Mouse (Mus musculus): ENCODE results near the gene Agtpbp1.

Agtpbp1 gene

GRCm38 (mm10) chr13:59572549-59572948, 12.5 kb downstream of the Agtpbp1 start:
- in situ Hi-C loops (cut with MseI, MboI), result no loop called here

GRCm38 (mm10) chr13:59571107-59571506, 13.9 kb downstream of the Agtpbp1 start:
- in situ Hi-C loops (cut with MseI, MboI), result no loop called here

- in situ Hi-C loops (cut with MseI, MboI), result no loop called here
These were observed 19.0 kb downstream of the Agtpbp1 start for GRCm38 (mm10) chr13:59565945-59566520.

DNA sequence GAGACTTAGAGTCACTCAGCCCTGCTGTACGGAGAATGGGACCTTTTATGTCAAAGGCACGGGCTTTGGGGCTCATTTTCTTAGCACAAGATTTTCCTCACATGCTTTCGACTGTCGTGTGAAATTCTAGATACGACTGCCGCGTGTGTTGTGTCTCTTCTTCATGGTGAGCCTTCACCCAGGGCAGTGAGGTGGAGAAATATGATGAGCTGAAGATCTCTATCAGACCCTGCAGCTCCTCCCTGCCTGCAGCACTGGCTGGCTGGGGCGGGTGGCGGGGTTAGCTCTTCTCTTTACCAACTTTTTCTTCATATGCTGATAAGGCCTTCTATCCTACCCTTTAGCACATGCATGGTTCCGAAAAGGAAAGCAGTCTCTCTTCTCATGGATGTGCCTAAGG, 20.1 kb downstream of the Agtpbp1 start:
- in situ Hi-C loops (cut with MseI, MboI), result no loop called here

GRCm38 (mm10) chr13:59564505-59564904, 20.5 kb downstream of the Agtpbp1 start:
- in situ Hi-C loops (cut with MseI, MboI), result no loop called here

DNA sequence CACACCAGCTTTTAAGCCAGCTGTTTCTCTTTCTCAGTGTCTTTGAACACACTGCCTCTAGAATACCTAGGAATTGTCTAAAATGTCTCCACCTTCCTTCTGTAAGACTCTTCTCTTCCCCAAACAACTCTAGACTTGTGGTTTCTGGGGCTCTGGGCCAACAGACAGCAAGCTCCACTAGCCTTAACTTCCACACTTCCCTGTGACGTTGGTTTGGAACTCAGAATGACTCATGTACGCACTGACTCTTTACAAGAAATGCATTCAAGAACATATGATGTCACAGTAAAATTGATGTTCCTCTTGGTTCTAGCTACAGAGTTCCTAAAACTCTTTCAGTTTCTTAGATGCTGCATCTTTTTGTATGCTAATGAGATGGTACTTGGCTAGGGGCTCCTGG, 22.6 kb downstream of the Agtpbp1 start:
- in situ Hi-C loops (cut with MseI, MboI), result no loop called here

DNA sequence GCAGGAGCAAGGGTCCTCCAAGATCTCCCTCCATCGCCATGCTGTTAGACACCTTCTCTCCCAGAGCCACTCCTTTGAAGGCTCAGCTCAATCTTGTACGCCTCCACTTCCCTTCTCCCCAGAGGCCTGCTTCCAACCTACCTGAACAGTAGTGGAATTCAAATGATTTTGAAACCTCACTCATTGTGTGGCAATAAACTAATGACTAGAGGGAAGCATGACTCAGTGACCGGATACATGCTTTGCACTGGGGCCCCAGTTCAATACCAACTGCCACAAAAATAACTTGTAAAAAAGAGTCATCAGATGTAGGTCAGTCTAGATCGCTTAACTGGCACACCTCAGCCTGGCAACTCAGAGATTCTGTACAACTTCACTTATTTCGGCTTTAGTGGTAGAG, 26.3 kb downstream of the Agtpbp1 start:
- in situ Hi-C loops (cut with MseI, MboI), result no loop called here

DNA sequence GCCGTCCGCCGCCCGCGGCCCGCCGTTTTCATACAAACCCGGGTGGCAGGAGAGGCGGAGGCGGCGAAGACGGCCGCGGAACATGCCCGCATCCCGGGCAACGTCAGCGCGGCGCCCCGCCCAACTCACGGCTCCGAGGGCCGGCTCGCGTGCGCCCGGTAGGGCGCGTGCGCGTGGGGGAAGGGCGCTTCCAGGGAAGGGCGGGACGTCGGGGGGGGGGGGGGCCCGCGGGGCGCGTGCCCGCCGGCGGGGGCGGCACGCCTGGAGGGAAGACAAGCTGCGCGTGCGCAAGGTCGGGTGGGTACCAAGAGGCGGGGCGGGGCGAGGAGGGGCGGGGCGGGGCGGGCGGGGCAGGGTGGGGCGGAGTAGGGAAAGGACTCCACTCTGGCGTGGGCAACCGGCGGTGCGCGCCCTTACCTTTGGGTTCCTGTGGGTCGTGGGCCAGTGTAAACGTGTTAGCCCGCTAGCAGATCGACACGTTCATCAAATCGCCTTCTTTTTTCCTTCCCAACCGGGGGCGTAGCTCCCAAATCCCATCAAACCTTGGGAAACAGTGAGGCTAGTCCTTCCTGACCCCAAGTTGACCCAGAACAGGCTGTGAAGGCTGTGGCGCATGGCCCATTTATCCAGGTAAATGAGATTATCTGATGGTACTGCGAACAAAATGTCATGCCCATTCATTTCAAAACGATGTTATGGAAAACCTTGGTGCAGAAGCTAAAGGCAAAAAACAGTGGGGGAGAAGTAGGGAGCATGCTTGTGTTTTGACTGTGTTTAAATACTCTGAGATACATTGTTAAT, 27.6 kb downstream of the Agtpbp1 start:
- in situ Hi-C loops (cut with MseI, MboI), result no loop called here

DNA sequence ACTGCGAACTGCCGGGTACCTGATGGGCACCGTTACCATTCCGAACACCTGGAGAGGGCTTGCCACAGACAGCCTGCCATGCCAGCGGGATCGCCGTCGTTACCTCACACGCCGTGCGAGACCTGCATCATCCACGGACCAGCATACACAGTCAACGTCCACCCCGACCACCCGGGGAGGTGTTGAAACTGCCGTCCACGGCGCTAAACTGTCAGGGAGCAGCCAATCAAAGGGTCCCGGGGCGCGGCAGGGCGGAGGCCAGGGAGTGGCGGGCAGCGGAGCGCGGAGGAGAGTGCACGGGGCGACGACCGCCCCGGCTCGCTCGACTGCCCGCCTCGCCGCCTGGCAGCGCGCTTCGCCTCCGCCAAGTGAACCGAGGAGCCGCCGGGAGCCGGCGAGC, 28.4 kb downstream of the Agtpbp1 start:
- in situ Hi-C loops (cut with MseI, MboI), result no loop called here

DNA sequence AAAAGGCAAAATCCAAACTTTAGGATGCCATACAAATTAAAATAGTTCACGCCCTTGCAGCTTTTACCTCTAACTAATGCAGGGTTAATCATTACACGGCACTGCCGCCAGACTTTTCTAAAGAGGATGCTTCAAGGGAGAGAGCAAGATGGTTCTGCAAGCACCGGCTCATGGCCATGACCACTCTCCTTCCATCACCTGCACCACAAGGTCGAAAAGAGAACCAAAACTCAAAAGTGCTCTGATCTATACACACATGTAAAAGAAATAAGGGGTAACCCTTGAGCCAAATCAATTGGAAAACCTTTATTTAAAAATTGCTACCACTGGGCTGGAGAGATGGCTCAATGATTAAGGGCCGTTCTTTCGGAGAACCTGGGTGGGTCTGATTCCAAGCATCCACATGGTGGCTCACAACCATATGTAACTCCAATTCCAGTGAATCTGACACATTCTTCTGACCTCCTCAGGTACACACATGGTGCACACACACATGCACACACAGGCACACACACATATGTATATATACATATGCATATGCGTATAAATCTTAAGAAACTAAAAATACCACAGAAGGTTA, 29.3 kb downstream of the Agtpbp1 start:
- in situ Hi-C loops (cut with MseI, MboI), result no loop called here

- in situ Hi-C loops (cut with MseI, MboI), result no loop called here
These were observed 30.1 kb downstream of the Agtpbp1 start for GRCm38 (mm10) chr13:59554772-59555505.

- in situ Hi-C loops (cut with MseI, MboI), result no loop called here
These were observed 32.3 kb downstream of the Agtpbp1 start for GRCm38 (mm10) chr13:59552751-59553150.

DNA sequence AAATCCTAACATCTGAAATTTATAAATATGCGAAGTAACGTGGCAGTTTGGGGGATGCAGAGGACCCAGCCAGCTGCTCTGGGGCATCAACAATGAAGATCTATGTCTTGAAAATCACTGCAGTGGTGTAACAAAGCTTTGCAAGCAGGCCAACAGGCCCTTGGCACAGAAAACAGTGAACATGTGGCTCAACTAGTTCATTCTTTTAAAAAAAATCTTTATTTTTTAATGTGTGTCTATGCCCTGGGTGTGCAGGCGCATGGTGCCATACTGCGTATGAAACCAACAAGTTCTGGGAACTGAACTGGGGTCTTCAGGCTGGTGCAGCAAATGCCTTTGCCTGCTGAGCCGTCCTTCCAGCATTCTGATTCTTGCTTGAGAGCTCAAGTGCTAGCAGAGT, 32.7 kb downstream of the Agtpbp1 start:
- in situ Hi-C loops (cut with MseI, MboI), result no loop called here

DNA sequence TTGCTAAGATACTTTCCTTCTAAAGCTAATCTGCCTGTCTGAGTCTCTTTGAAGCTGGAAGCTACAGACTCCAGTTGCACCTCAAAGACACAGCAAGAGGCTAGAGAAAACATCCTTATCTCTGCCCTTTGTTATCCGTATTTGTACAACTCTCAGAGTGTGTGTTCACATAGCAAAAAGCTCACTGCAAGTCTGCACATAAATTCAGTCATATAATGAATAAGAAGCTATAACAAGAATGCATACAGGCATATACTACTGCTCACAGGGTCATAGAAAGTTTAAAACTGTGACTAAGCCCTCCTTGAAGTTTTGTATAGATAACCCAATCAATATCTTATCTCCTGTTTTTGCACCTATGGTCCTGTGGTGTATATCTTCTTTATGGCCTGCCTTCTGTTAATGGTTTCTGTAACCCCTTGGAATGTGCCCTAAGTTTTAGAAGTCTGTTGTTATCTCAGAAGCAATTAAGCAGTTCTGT, 35.7 kb downstream of the Agtpbp1 start:
- in situ Hi-C loops (cut with MseI, MboI), result no loop called here

DNA sequence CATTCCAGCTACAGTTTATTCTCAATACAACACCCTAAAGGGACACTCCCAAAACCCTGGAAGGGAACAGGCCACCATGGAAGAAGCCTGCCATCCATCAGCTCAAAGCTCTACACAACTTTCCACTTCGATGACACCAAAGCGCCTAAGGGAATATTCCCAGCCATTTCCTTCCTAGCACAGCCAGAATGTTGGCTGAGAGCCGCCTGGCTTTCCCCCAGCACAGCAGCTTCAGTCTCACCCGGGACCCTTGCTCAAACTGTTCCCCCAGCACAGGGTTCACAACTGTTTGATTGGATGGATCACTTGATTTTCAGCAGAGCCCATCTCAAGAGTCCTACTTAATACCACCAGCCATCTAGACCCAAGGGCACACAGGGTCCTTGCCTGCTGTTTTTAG, 37.3 kb downstream of the Agtpbp1 start:
- in situ Hi-C loops (cut with MseI, MboI), result no loop called here

DNA sequence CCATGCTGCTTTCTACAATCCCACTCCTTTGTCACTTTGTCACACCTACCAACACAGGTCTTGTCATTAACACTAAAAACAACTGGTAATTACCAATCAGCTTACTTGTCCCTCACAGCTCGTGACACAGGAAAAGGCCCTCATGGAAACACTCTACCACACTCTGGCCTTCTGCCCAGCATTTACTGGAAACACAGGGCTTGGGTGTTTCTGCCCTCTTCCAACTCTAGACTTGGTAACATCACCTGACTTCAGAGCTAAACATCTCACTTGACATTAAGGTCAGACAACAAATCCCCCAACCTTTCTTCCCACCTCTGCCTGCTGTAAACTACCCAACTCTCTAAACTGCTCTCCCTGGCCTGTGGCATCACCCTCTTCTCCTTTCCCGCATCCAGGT, 37.9 kb downstream of the Agtpbp1 start:
- in situ Hi-C loops (cut with MseI, MboI), result no loop called here

DNA sequence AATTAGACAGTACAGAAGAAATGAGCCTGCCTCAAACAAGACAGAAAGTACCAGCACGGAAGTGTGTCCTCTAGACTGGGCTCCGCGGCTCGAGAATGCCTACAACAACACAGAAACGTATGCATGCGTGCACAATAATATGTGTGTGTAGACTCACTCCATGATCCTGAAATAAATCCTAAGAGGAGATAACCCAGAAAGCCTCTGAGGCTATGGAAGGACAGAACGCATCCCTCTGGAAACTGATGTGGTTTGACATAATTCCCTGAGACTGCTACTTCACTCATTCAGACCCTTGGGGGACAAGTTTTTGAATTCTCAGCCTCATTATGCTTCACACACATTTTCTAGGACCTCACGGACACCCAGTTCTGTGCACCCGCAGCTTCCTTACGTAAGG, 42.6 kb downstream of the Agtpbp1 start:
- in situ Hi-C loops (cut with MseI, MboI), result no loop called here

- in situ Hi-C loops (cut with MseI, MboI), result no loop called here
These were observed 45.0 kb downstream of the Agtpbp1 start for GRCm38 (mm10) chr13:59540030-59540429.

GRCm38 (mm10) chr13:59538661-59539060, 46.4 kb downstream of the Agtpbp1 start:
- in situ Hi-C loops (cut with MseI, MboI), result no loop called here

GRCm38 (mm10) chr13:59536631-59537030, 48.4 kb downstream of the Agtpbp1 start:
- in situ Hi-C loops (cut with MseI, MboI), result no loop called here

DNA sequence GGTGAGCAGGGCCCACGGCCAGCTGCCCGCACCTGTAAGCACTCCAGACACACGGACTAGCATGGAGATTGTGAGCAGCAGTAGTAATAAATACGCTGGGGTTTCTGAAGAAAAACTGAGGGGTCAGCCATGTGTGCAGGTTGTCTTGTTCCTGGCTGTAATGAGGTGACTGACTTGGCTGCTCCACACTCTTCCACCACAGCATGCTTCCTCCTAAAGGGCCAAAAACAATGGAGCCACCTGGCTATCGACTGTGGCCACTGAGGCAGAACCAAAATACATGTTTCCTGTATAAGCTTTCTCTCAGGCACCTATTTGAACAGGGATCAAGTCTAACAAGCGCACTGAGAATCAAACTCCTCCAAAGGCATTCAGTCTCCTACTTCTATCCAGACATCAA, 49.3 kb downstream of the Agtpbp1 start:
- in situ Hi-C loops (cut with MseI, MboI), result no loop called here

GRCm38 (mm10) chr13:59534301-59534700, 50.7 kb downstream of the Agtpbp1 start:
- in situ Hi-C loops (cut with MseI, MboI), result no loop called here

All from mouse trophoblast stem cell (cell line).